Mouse (Mus musculus): ENCODE measurements around the gene Thsd4. TPM values are rescaled to one million over a fixed set of nuclear protein-coding genes. Genes with fewer than 3 reads are reported as not detected.
"Not testable (repeated sequence)": the region's sequence is repeated elsewhere in the genome, so short reads cannot be mapped to it uniquely, and the experiment has no call there.

Thsd4 gene
- total RNA-seq, 4 experiments from 2014 or later = 0.46 to 0.79 (median 0.50) TPM

DNA sequence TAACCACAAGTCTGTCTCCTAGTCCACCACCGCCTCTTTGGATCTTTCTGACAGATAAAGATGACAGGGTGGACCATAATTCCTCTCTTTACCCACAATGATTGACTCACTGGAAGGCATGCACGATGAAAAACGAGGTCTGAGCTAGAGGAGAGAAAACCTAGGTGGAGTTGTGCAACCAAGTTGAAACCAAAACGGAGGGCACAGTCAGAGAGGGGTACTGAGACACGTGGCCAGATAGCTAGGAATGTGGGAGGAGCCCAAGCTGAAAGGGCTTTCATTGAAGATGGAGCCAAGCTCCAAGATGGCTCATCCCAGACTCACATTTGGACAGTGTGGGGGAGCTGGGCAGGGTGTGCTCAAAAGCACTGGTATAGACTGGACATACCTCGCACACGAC lies 296.4 kb downstream of the Thsd4 start:
- no peak for DNase-seq (ENCODE audit: low spot score in 2 of 2)

DNA sequence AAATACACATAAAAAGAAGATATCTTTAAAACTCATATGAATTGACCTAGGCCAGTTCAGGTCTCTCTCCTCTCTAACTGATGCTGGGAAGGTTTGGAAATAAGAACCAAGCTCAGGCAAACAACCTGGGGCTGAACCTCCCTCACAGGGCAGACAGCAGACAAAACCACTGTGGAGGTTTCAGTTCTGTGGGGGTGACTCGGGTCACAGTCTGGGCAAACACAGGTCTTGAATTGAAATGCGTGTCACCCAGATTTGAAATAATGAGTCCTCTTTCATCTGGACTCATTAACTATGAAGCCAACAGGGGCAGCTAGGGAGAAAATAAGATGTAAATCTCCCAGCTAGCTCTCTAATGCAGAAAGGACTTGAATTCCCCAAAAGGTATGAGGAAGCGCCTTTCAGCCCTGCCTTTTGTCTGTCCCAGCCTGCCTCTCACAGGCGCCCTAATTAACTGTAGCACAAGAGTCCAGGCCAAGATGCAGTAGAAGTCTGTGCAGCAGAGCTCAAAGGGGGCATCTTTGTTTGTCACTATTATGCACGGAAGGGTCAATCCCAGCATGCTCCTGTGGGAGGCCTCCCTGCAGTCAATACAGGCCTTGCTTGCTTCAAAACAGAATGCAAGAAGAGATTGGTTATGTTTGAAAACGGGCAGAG lies 297.7 kb downstream of the Thsd4 start:
- DNase-seq (ENCODE audit: low spot score in 2 of 2) = no peak

DNA sequence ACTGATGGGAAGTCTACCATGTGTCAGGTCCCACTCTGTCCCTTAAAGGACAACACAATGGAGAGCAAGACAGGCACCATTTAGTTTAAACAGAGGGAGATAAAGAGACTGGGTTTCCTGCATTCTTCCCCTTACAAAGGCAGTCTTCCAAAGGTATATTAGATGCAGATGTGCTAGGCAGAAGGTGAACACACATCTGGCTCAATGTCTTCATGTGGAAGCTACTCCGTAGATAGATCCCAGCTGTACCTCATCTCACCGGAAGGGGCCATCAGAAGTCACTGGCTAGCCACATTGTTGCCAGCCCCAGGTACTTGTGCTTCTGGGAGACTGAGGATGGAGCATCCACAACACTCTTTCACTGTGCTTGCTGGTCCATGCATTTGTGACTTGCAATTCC lies 301.4 kb downstream of the Thsd4 start:
- DNase-seq (ENCODE audit: low spot score in 2 of 2) = no peak

DNA sequence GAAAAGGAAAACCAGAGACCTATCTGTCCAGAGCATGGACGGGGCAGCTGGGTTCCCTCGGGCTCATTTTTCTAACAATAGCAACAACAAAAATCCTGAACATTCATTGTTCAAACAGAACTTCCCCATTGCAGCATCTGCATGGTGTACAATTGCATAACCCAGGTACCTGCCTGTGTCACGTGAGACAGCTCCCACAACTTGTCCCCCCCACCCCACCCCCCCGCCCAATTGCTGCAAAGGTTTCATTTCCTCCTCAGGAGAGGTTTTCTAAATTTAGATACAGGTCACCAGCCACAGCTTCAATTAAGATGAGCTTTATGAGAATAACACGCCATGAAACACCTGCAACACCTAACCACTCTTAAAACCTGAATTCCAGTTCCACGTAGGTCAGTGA lies 303.4 kb downstream of the Thsd4 start:
- no peak for DNase-seq (ENCODE audit: low spot score in 2 of 2)

DNA sequence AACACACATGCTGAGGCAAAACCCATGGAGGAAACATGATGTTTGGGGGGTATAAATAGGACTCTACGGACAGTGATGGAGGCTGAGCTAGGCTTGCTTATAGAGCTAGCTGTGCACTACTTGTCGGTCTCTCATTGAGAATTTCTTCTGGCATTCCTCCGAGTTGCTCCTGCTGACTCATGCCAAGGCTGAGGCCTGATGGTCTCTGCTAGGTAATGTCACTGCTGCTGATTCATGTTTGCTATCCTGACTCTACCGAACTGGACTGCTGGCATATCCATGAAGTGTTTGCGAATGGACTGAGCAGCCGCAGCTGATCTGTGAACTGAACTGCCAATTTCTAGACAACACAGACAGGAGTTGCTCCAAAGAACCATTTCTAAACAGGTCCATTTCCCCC lies 305.8 kb downstream of the Thsd4 start:
- no peak for DNase-seq (ENCODE audit: low spot score in 2 of 2)

DNA sequence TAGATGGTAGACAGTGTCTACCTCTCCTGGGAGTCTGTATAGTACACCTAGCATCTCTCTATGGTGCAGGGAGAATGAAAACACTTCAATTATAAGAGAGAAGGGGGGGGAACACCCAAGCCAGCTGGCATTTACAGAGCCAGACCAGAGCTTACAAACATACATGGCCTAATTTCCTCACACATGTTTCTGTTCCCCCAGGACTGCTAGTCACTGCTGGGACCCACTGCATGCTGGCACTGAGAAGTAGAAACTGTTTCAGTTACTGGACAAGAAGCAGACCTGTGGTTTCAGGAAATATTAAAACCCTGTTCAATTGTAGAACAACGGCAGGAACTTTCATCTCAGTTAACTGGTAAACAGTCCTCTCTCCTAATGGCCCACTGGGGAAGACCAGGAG lies 308.7 kb downstream of the Thsd4 start:
- no peak for DNase-seq (ENCODE audit: low spot score in 2 of 2)

DNA sequence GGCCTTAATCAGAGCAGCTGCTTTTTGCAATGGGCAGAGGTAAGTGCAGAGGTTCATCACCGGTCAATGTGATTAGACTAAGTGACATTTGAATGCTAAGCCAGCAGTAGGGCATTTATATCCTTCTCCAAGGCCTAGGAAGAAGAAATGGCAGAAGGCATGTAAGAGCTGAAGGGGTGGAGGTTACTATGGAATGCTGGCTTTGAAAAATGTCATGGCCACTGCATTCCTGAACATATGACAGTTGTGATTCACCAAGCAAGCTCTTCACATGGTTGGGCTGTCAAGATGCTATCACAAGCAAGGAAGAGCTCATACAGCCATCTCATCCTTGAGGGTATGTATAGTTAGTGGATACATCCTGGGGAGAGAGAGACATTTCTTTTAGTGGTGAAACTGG lies 313.0 kb downstream of the Thsd4 start:
- no peak for DNase-seq (ENCODE audit: low spot score in 2 of 2)

DNA sequence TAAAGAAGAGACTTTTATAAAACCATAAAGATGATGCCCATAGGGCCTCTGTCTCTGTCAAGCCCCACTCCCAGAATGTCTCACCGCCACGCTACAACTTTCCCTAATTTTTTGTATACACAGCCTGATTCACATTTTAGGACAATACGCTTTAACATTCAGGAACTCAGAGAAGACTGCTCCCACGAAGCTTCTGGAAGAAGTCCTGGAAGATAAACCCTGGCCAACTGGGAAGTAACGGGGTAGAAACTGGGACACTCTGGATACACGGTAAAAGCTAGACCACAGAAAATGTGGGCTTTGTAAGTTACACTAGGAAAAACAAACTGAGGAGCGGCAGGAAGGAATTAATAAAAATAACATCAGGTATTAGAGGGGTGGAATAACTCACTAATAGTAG lies 318.7 kb downstream of the Thsd4 start:
- DNase-seq (ENCODE audit: low spot score in 2 of 2) = no peak

DNA sequence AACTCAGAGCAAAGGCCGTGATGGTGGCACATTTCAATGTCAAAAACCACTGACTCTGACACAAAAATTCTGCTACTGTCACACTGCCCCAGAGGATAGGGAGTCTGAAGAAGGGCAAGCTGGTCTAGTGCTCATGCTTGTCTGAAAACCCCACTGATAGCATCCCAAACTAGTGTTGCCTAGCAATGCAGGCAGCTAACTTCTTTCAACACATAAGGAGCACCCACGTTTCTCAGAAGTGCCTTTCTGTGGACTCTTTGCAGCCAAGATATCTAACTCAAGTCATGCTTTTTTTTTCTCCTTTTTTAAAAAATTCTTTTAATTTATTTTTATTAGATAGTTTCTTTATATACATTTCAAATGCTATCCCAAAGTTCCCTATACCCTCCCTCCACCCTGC lies 321.4 kb downstream of the Thsd4 start:
- no peak for DNase-seq (ENCODE audit: low spot score in 2 of 2)

DNA sequence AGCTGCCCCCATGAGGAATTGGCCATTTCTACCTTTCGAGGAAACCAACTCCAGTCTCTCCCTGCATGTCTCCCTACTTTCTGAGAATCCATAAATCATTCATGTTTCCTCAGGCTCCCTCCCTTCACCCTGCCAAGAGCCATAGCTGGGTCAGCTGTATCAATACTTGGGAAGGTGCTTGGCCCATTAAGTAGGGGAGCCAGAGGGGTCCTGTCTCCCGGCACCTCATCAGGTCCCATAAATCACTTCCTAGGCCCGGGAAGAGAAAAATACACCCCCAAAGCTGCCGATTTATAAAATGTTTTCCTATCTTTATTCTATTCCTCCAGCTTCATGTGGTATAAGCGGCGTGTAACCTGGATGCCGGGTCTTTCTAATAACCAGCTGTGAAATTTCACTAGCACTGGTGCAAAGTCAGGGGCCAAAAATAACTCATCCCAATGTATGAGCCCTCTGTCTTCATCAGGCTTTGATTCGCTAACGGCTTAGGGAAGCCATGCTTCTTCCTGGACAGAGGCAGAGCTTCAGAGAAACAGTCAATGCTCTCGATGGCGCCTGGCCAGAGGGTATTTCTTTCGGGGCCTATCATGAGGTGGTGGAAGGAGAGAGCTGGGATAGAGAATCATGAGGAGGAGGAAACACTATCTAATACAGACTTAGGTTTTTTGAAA lies 323.2 kb downstream of the Thsd4 start:
- DNase-seq (ENCODE audit: low spot score in 2 of 2) = no peak

DNA sequence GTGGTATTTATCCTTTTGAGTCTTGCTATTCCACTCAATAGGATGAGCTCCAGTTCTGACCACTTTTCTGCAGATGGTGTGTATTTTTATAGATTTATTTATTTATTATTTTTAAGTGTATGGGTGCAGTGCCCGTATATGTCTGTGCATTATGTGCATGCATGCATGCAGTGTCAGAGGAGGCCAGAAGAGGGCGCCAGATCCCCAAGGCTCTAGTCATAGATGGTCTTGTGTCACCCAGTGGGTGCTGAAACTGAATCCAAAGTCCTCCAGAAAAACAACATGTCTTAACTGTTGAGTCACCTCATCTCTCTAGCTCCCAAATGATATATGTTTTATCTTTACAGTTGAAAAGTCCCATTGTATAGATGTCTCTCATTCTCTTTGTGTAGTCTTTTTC lies 326.3 kb downstream of the Thsd4 start:
- DNase-seq (ENCODE audit: low spot score in 2 of 2) = no peak

DNA sequence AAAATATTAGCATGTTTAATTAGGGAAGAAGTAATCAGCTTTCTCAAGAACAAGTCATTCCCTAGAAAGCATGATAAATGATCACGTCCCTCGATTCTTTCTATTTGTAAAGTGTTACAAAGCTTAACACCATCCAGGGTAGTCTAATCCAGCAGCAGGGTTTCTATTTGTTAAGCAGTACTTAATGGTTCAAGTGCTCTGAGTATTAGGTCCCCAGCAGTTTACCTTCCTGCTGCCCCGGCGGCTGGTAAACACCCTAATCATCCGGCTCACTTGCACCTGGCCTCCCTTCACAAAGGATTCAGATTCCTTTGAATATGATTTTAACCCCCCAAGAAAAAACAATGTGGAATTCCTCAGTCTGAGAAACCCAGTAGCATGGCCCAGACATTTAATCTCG lies 326.9 kb downstream of the Thsd4 start:
- DNase-seq (ENCODE audit: low spot score in 2 of 2) = no peak

DNA sequence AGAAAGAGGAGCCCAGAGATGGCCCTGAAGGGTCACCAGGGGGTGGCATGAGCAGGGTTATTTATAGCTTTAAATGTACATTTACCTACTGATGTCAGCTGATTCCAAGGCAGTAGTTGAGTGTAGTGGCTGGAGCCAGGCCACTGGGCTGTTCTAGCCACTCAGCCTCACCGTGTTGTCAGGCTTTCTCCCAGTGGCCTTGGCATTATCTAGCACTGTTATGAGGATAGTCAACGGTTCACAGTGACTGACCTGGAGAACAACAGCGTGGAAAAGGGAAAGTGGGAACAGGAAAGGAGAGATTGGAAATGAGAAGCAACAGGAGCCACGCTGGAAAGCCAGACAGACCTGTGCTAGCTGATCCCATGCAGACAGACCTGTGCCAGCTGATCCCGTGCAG lies 329.5 kb downstream of the Thsd4 start:
- no peak for DNase-seq (ENCODE audit: low spot score in 2 of 2)

DNA sequence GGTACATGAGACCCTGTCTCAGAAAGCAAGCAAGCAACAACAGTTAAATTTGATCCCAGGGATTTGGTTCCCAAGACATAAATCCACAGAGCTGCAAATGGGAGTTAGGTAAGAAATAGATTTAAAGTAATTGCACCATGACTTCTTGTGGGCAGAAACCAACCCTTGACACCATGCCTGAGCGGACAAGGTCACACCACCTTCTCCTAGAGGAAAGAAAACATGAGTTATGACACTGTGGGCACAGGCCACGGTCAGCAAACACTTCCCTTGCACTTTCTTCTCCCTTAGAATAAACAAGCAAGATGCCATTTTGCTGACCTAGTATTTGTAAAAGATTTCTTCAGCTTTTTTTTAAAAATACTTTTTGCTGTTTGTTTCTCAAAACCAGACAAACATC lies 334.4 kb downstream of the Thsd4 start:
- DNase-seq (ENCODE audit: low spot score in 2 of 2) = no peak

DNA sequence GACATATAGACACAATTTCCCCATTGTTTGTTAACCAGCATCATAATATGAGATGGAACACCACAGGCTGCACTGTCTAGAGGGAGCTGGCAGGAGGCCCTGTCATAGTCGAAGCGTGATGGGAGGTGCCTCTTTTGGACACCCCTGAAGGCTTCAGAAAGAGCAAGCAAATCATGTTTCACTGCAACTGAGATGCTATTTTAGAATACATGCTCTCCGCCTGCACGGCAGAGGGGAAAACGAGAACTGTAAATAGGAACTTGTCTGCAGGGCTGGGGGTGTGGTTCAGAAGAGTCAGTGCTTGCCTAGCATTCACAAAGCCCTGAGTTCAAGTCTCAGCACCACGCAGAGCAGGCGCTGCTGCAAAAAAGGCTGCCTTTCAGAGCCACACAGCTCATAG lies 334.9 kb downstream of the Thsd4 start:
- DNase-seq (ENCODE audit: low spot score in 2 of 2) = no peak

DNA sequence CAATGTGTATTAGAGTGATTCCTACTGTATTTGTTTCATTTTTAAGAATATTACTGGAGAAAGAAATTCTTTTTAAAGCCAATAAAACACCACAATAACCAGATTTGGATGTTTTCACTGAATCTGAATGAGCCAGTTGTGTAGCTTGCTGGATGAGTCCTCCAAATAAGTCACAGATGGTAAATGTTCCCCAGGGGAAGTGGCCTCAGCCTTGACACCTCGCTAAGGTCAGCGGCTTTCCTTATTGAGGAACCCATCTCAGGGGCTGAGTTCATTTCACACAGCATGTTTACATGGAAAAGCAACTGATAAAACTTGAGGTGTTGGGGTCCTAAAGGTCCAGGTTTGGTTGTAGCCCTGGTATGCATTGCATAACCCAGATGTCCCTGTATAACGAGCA lies 337.8 kb downstream of the Thsd4 start:
- DNase-seq (ENCODE audit: low spot score in 2 of 2) = no peak

DNA sequence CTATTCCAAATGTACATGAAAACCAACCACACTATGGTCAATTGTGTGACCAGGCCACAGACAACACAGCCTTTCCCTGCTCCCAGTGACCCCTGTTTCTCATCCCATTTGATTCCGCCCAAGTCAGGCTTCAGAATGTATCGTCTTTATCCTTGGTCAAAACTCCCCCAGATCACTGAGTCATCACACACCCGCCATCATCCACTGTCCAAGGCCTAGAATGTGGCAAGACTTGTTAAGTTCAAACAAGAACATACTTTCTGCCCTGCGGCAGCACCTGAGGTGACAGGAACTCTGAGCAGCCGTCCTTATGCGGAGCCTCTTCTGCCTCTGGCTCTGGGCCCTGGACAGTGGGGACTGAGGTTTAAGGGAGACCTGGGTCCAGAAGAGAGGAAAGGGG lies 339.5 kb downstream of the Thsd4 start:
- DNase-seq (ENCODE audit: low spot score in 2 of 2) = no peak

DNA sequence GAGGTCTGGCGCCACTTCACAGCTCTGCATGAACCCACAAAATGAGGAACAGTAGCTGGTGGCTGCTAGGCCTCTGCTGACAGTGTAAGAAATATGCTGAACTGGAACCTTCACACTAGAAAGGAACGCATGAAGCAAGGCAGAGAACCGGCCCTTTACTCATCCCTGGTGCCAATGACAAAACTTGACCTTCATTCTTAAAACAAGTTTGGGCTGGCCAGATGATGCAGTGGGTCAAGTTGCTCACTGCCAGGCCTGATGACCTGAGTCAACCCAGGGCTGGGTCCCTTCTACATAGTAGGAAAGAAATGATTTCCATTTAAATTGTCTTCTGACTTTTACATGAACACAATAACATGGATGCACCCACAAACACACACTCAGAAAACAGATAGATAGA lies 340.9 kb downstream of the Thsd4 start:
- no peak for DNase-seq (ENCODE audit: low spot score in 2 of 2)

DNA sequence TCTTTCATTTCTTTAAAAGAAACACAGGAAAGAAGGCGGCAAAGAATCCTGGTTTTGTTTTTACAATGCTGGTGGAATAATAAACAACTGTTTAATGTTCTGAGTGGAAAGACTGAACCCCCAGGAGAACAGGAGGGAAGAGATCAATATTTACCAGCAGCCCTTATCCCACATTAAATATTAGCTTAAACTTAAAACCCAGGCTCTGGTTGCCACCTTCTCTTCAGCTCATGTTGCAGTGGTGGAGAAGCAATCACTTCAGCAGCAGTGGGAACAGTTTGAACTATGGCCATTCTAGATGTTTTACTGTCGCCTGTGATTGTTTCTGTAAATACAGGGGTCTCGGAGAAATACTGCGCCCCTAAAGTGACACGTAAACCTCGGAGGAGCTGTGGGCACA lies 341.7 kb downstream of the Thsd4 start:
- DNase-seq (ENCODE audit: low spot score in 2 of 2) = no peak

DNA sequence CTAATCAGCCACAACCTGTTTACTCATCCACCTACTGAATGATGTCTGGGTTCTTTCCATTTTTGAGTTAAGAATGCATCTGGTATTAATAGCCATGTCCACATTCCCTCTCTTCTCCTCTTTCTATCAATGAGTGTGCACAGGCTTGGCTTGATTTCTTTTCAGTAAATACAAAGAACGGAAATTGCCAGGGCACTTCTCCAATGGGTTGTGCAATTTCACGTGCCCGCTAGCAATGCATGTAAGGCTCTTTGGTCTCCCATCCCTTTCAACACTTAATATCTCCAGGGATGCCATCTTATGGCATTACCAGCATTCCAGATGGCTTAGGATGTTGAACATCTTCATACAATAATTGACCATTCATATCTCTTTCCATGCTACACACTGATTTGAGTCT lies 345.5 kb downstream of the Thsd4 start:
- no peak for DNase-seq (ENCODE audit: low spot score in 2 of 2)

DNA sequence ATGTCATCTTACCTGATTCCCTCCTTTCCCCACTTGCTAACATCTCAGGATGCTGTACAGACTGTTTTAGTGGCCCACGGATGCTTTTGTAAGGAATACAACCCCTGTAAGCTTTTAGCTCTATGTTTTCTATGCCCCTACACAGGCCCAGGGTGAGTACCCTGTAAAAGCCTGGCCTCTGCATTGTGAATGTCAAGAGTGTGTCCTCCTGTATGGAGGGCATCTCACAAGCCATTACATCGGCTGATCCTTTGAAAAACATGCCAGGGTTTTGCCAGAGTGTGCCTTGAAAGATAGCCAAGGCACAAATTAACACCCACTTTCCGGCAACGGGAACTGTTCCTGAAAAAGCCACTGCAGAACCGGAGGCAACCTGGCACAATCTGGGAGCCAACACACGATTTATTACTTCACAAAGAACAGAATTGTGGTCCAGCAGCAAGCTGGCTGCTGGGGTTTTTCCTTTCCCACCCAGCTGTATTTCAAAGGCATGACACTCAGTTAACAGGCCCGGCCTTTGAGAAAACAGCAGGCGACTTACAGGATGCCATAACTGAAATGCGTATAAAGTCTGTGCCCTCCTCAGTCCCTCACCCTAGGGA lies 349.3 kb downstream of the Thsd4 start:
- DNase-seq (ENCODE audit: low spot score in 2 of 2) = not testable (repeated sequence)

DNA sequence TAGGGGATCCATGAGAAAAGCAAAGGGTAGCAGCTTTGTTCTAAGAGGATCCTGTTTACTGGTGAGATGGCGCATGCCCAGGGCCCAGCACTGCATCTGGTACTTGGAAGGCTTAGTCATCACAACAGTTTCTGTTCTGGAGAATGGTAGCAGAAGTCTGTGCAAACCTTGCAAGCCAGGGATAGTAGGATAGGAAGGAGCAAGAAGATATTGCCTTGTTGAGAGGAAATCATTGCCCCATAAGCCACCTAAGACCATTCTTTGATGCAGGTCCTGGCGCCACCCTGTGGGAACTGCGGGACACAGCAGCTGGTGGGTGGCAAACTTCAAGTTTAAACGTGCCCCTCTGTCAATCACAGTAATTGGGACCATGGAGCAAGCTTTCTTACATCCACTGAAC lies 354.9 kb downstream of the Thsd4 start:
- DNase-seq (ENCODE audit: low spot score in 2 of 2) = no peak

DNA sequence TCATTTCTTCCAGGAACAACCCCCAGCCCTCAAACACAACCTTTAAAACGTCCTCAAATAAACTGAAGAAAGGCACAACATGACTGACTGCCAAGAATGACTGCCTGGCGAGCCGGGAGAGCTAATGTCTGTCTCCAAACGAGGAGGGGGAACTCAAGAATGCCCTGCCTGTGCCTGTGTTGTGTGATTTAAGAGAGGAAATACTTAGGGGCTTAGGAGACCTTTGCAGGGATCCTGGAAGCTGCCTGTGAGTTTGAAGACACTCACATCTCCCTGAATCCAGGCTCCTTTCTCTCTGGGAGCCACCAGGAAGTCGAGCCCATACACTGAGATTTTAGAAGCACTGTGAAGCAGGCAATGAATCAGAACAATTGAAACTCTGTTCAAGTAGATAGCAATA lies 361.0 kb downstream of the Thsd4 start:
- DNase-seq (ENCODE audit: low spot score in 2 of 2) = no peak
